Mouse (Mus musculus): ENCODE measurements around the gene Med29. TPM values are rescaled to one million over a fixed set of nuclear protein-coding genes. Genes with fewer than 3 reads are reported as not detected.
A peak's percentile ranks its signal among the peaks of the same experiment; 100 is the strongest.
"Not testable (repeated sequence)": the region's sequence is repeated elsewhere in the genome, so short reads cannot be mapped to it uniquely, and the experiment has no call there.

Med29 gene
- polyA plus RNA-seq, 1 experiment from 2014 or later = 45.8 TPM

DNA sequence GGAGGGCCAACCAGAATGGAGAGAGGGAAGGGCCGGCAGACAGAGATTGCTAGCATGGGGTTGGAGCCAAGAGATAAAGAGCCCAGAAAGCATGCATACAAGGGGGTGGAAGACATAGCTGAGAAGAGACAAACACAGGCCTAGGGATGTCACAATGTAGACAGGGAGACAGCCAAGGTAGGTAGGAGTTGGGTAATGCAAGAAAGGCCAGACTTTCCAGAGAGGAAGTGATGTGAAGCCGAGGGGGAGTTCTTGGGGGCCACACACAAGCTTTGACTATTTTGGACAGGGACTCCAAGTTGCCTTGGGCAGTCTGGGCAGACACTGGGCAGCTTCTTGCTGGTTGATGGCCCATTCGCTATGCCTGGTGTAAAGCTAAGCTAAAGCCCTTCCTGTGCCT lies 9.4 kb upstream of the Med29 start:
- no peaks in the 10 kb centered on the region for H3K9me3 ChIP-seq (ENCODE audit: control insufficient read depth, low read length)
- H3K27ac ChIP-seq (ENCODE audit: low read depth, low read length) = no peak overlapping the region
- H3K4me2 ChIP-seq (ENCODE audit: low read depth) = no peak overlapping the region
- WGBS = 79% methylated on average over 3 of the region's 3 CpGs
- ATAC-seq (ENCODE audit: insufficient read depth, low FRiP score, low TSS enrichment) = no peak
- peaks cover 41% of the 10 kb centered on the region for H3K36me3 ChIP-seq (ENCODE audit: control insufficient read depth, insufficient read depth, low read length)
- no peaks in the 10 kb centered on the region for H3K27me3 ChIP-seq (ENCODE audit: control insufficient read depth, insufficient read depth, low read length)
- H3K4me1 ChIP-seq (ENCODE audit: control insufficient read depth, insufficient read depth, low read length) = no peaks in the 10 kb centered on the region
- H3K9ac ChIP-seq (ENCODE audit: low read length) = no peak overlapping the region
- no peak for DNase-seq (ENCODE audit: low spot score)
- H3K4me3 ChIP-seq (ENCODE audit: low read depth, low read length) = no peak overlapping the region

DNA sequence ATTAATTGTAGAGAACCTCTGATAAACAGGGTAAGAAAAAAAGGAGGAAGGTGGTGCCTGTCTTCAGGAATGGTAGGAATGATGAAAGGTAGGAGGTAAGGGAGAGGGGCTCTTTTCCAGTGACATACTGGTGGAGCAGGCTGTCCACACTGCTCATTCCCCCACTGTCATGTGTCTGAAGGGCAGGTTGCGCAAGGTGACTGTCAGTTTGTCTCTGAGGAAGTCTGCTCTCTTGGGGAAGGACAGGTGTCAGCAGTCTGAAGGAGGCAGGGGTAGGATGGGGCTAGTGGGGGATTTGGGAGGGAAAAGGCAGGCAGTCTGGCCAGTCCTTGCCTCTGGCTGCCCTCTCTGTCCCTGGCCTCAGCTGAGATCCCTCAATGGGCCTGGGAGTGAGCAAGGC lies 8.5 kb upstream of the Med29 start:
- no peak overlapping the region for H3K9ac ChIP-seq (ENCODE audit: low read length)
- no peak for ATAC-seq (ENCODE audit: insufficient read depth, low FRiP score, low TSS enrichment)
- no peak overlapping the region for H3K4me2 ChIP-seq (ENCODE audit: low read depth)

DNA sequence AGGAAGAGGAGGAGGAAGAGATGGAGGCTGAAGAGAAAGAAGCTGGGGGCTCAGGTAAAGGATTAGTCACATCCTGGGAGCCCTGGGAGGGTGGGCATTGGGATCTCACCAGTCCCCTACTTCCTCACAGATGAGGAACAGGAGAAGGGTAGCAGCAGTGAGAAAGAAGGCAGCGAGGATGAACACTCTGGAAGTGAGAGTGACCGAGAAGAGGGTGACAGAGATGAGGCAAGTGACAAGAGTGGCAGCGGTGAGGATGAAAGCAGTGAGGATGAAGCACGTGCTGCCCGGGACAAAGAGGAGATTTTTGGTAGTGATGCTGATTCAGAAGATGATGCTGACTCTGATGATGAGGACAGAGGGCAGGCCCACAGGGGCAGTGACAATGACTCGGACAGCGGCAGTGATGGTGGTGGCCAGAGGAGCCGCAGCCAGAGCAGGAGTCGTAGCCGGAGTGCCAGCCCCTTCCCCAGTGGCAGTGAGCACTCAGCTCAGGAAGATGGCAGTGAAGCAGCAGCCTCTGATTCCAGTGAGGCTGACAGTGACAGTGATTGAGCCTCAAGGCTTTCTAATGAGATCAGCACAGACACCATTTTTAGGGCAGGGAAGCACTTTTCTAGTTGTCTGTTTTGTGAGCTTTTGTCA lies 6.3 kb upstream of the Med29 start:
- H3K4me1 ChIP-seq (ENCODE audit: control insufficient read depth, insufficient read depth, low read length) = no peaks in the 10 kb centered on the region
- no peak overlapping the region for H3K9ac ChIP-seq (ENCODE audit: low read length)
- ATAC-seq (ENCODE audit: insufficient read depth, low FRiP score, low TSS enrichment) (no peak), DNase-seq (ENCODE audit: low spot score) (no peak)
- H3K27me3 ChIP-seq (ENCODE audit: control insufficient read depth, insufficient read depth, low read length) = no peaks in the 10 kb centered on the region
- H3K4me2 ChIP-seq (ENCODE audit: low read depth) = no peak overlapping the region
- H3K27ac ChIP-seq (ENCODE audit: low read depth, low read length) = no peak overlapping the region
- peaks cover 39% of the 10 kb centered on the region for H3K36me3 ChIP-seq (ENCODE audit: control insufficient read depth, insufficient read depth, low read length)
- no peaks in the 10 kb centered on the region for H3K9me3 ChIP-seq (ENCODE audit: control insufficient read depth, low read length)
- 90% methylated on average over 10 of the region's 10 CpGs for WGBS
- H3K4me3 ChIP-seq (ENCODE audit: low read depth, low read length) = no peak overlapping the region

More for the DNA sequence above, 8.5 kb upstream of the Med29 start:
- Histone ChIP-seq H3K36me3 (ENCODE audit: control insufficient read depth, insufficient read depth, low read length) (peaks cover 46% of the 10 kb centered on the region), H3K9me3 (ENCODE audit: control insufficient read depth, low read length) (no peaks in the 10 kb centered on the region), H3K4me1 (ENCODE audit: control insufficient read depth, insufficient read depth, low read length) (no peaks in the 10 kb centered on the region), H3K4me3 (ENCODE audit: low read depth, low read length) (no peak overlapping the region), H3K27me3 (ENCODE audit: control insufficient read depth, insufficient read depth, low read length) (no peaks in the 10 kb centered on the region), H3K27ac (ENCODE audit: low read depth, low read length) (no peak overlapping the region)
- WGBS = 91% methylated on average over 1 of the region's 1 CpGs
- DNase-seq (ENCODE audit: low spot score) = no peak

DNA sequence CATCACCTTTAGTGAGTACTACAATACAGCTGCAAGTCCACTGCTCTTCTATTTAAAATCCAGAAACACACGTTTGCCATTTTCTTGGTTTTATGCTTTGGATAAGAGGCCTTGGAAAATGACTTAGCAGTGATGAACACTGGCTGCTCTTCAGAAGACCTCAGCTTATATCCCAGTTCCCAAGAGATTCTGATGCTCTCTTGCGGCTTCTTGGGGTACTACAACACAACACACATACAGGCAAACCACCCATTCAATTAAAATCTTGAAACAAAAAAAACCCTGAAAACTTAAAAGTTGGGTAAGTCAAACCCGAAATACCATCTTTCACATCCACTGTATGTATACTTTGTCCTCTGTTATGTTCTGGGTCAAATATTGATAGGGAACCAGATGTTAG lies 5.5 kb upstream of the Med29 start:
- 74% methylated on average over 3 of the region's 3 CpGs for WGBS
- DNase-seq (ENCODE audit: low spot score) = no peak
- Histone ChIP-seq H3K9me3 (ENCODE audit: control insufficient read depth, low read length) (no peaks in the 10 kb centered on the region), H3K36me3 (ENCODE audit: control insufficient read depth, insufficient read depth, low read length) (peaks cover 34% of the 10 kb centered on the region), H3K9ac (ENCODE audit: low read length) (no peak overlapping the region), H3K27me3 (ENCODE audit: control insufficient read depth, insufficient read depth, low read length) (no peaks in the 10 kb centered on the region), H3K27ac (ENCODE audit: low read depth, low read length) (no peak overlapping the region), H3K4me2 (ENCODE audit: low read depth) (no peak overlapping the region), H3K4me3 (ENCODE audit: low read depth, low read length) (no peak overlapping the region), H3K4me1 (ENCODE audit: control insufficient read depth, insufficient read depth, low read length) (peaks cover 4% of the 10 kb centered on the region; the same call in 1 of the 2 replicates)
- no peak for ATAC-seq (ENCODE audit: insufficient read depth, low FRiP score, low TSS enrichment)

DNA sequence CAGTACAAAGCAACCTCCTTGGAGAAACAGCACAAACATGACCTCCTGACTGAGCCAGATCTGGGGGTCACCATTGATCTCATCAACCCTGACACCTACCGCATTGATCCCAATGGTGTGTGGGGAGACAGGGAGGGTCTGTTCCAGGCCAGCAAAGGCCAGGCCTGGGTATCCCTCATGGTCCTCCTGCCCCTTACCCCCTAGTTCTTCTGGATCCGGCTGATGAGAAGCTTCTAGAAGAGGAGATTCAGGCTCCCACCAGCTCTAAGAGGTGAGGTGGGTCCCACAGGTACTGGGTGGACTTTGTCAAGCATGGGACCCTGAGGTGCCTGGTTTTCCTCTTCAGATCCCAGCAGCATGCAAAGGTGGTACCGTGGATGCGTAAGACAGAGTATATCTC lies 2.9 kb upstream of the Med29 start:
- peaks cover 23% of the 10 kb centered on the region for H3K36me3 ChIP-seq (ENCODE audit: control insufficient read depth, insufficient read depth, low read length)

DNA sequence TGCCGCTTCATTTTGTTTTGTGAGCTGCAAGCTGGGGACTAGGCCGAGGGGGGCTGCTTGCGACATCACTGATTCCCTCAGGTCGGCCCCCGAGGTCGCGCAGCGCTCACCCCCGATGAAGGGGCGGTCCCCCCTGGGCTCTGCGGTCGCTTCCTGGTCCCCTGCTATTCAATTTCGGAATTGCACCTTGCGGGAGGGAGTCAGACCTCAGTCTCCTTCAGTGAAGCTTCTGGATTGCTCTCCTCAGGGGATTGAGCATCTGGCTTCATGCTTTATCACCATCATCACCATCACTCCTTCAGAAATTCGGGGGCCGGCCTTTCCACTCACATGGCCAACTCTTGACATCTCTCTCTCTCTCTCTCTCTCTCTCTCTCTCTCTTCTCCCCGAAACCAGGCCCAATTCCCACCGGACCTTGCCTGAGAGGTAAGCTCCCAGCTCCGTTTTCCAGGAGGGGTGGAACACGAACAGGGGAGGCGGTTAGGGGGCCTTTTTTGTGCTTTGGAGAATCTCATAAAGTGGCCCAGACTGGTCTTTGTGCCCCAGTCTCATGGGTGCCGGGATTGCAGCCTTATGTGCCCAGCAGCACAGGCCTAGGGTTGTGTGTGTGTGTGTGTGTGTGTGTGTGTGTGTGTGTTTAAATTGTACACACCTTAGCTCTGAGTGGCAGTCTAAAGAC lies 904 bp upstream of the Med29 start:
- 7% methylated on average over 22 of the region's 22 CpGs for WGBS
- Histone ChIP-seq H3K9me3 (ENCODE audit: control insufficient read depth, low read length) (no peaks in the 10 kb centered on the region), H3K27me3 (ENCODE audit: control insufficient read depth, insufficient read depth, low read length) (no peaks in the 10 kb centered on the region), H3K9ac (ENCODE audit: low read length) (peak overlapping the region; percentile 75), H3K27ac (ENCODE audit: low read depth, low read length) (no peak overlapping the region), H3K4me2 (ENCODE audit: low read depth) (peak overlapping the region; percentile 81), H3K36me3 (ENCODE audit: control insufficient read depth, insufficient read depth, low read length) (peaks cover 19% of the 10 kb centered on the region), H3K4me3 (ENCODE audit: low read depth, low read length) (peak overlapping the region; percentile 83), H3K4me1 (ENCODE audit: control insufficient read depth, insufficient read depth, low read length) (peaks cover 8% of the 10 kb centered on the region)
- DNase-seq (ENCODE audit: low spot score) (no peak), ATAC-seq (ENCODE audit: insufficient read depth, low FRiP score, low TSS enrichment) (no peak)

More for the DNA sequence above, 2.9 kb upstream of the Med29 start:
- no peak overlapping the region for H3K4me2 ChIP-seq (ENCODE audit: low read depth)
- H3K4me1 ChIP-seq (ENCODE audit: control insufficient read depth, insufficient read depth, low read length) = peaks cover 8% of the 10 kb centered on the region
- no peak overlapping the region for H3K4me3 ChIP-seq (ENCODE audit: low read depth, low read length)
- ATAC-seq (ENCODE audit: insufficient read depth, low FRiP score, low TSS enrichment) = no peak
- H3K9me3 ChIP-seq (ENCODE audit: control insufficient read depth, low read length) = no peaks in the 10 kb centered on the region
- 92% methylated on average over 4 of the region's 4 CpGs for WGBS
- no peaks in the 10 kb centered on the region for H3K27me3 ChIP-seq (ENCODE audit: control insufficient read depth, insufficient read depth, low read length)
- no peak overlapping the region for H3K27ac ChIP-seq (ENCODE audit: low read depth, low read length)
- no peak for DNase-seq (ENCODE audit: low spot score)
- no peak overlapping the region for H3K9ac ChIP-seq (ENCODE audit: low read length)

DNA sequence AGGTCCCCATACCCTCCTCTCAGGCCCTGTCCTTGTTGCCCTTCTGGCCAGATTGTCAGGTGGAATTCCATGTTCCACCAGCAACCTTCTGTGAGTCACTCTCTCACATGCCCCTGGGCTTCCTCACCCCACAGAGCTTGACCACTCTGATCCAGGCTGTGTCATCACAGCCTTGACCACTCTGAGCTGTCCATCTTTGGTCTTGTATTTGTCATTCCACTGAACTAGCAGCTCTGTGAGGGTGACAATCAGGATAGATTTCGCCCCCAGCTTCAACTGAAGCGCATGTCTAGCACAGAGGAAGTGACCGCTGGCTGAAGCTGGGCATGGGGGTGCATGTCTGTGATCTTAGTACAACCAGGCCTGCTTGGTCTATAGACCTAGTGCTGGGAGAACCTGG lies 2.2 kb downstream of the Med29 start:
- 96% methylated on average over 3 of the region's 3 CpGs for WGBS
- peaks cover 16% of the 10 kb centered on the region for H3K36me3 ChIP-seq (ENCODE audit: control insufficient read depth, insufficient read depth, low read length)

DNA sequence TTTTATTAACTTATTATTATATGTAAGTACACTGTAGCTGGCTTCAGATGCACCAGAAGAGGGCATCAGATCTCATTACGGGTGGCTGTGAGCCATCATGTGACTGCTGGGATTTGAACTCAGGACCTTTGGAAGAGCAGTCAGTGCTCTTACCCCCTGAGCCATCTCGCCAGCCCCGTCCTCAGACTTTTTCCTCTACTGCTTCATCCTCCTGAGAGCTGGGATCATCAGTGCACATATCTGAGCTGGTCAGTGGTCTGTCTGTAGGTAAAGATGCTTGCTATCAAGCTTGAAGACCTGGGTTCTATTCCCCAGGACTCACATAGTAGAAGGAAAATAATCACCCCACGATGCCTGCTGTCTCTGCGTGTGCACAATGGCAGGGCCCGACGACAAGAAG lies 5.1 kb downstream of the Med29 start:
- WGBS = 93% methylated on average over 7 of the region's 7 CpGs
- H3K36me3 ChIP-seq (ENCODE audit: control insufficient read depth, insufficient read depth, low read length) = peaks cover 14% of the 10 kb centered on the region
- H3K4me1 ChIP-seq (ENCODE audit: control insufficient read depth, insufficient read depth, low read length); H3K4me3 ChIP-seq (ENCODE audit: low read depth, low read length); H3K4me2 ChIP-seq (ENCODE audit: low read depth); H3K27ac ChIP-seq (ENCODE audit: low read depth, low read length); ATAC-seq (ENCODE audit: insufficient read depth, low FRiP score, low TSS enrichment); H3K9me3 ChIP-seq (ENCODE audit: control insufficient read depth, low read length); DNase-seq (ENCODE audit: low spot score); H3K9ac ChIP-seq (ENCODE audit: low read length); H3K27me3 ChIP-seq (ENCODE audit: control insufficient read depth, insufficient read depth, low read length): not testable (repeated sequence)

More for the DNA sequence above, 2.2 kb downstream of the Med29 start:
- Histone ChIP-seq H3K9ac (ENCODE audit: low read length) (no peak overlapping the region), H3K27ac (ENCODE audit: low read depth, low read length) (no peak overlapping the region), H3K4me2 (ENCODE audit: low read depth) (no peak overlapping the region), H3K9me3 (ENCODE audit: control insufficient read depth, low read length) (no peaks in the 10 kb centered on the region), H3K27me3 (ENCODE audit: control insufficient read depth, insufficient read depth, low read length) (no peaks in the 10 kb centered on the region), H3K4me3 (ENCODE audit: low read depth, low read length) (no peak overlapping the region), H3K4me1 (ENCODE audit: control insufficient read depth, insufficient read depth, low read length) (peaks cover 8% of the 10 kb centered on the region)
- DNase-seq (ENCODE audit: low spot score) (no peak), ATAC-seq (ENCODE audit: insufficient read depth, low FRiP score, low TSS enrichment) (no peak)

DNA sequence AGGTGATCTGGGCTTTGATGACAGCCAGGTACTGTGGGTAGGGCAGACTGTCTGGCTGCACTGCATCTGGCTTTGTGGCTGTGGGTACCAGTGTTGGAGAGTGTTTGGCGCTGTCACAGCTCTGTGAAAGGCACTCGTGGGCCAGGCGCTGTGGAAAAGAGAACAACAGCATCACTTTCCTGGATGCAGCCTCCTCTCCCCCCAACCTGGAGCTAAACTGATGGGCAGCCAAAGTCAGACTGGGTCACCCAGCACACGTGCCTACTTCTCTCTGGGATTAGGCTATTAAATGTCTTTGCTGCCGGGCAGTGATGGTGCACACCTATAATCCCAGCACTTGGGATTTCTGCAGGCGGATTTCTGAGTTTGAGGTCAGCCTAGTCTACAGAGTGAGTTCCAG lies 5.6 kb downstream of the Med29 start:
- not testable (repeated sequence) for H3K4me1 ChIP-seq (ENCODE audit: control insufficient read depth, insufficient read depth, low read length); H3K27me3 ChIP-seq (ENCODE audit: control insufficient read depth, insufficient read depth, low read length); H3K4me2 ChIP-seq (ENCODE audit: low read depth); H3K27ac ChIP-seq (ENCODE audit: low read depth, low read length); ATAC-seq (ENCODE audit: insufficient read depth, low FRiP score, low TSS enrichment); H3K4me3 ChIP-seq (ENCODE audit: low read depth, low read length); H3K9me3 ChIP-seq (ENCODE audit: control insufficient read depth, low read length); H3K9ac ChIP-seq (ENCODE audit: low read length); DNase-seq (ENCODE audit: low spot score)
- H3K36me3 ChIP-seq (ENCODE audit: control insufficient read depth, insufficient read depth, low read length) = peaks cover 14% of the 10 kb centered on the region
- 83% methylated on average over 6 of the region's 6 CpGs for WGBS

All from neural tube, embryonic 11.5 days (tissue).